Mouse (Mus musculus) myocyte (in vitro differentiated cells): Measurements from ENCODE around the gene Khdrbs2.

Experiments used
- CEBPB ChIP-seq: IDR thresholded peaks from 2 replicates; pipeline ENCODE4 v1.6.1; 2011; ENCODE audit warnings: mild to moderate bottlenecking, moderate library complexity; ENCODE audit not compliant: poor library complexity, insufficient read depth, severe bottlenecking
- E2F4 ChIP-seq: IDR thresholded peaks from one replicate; pipeline ENCODE4 v1.6.1; 2011; ENCODE audit warnings: mild to moderate bottlenecking, control low read depth, moderate library complexity; ENCODE audit not compliant: insufficient read depth
- MAX ChIP-seq: IDR thresholded peaks from one replicate; pipeline ENCODE4 v1.6.1; 2011; ENCODE audit warnings: low read depth, mild to moderate bottlenecking, control low read depth
- MYOD1 ChIP-seq, 3 experiments: IDR thresholded peaks; one replicate each; pipeline ENCODE4 v1.6.1; 2011; ENCODE audit warnings: control low read depth in 2 of 3, low read depth in 2 of 3, mild to moderate bottlenecking in 2 of 3, moderate library complexity in 1 of 3; ENCODE audit not compliant: insufficient read length in 2 of 3, control insufficient read depth in 1 of 3
- MYOG ChIP-seq, 3 experiments: IDR thresholded peaks; one replicate each; pipeline ENCODE4 v1.6.1; 2011; ENCODE audit warnings: control low read depth in 2 of 3, low read depth in 2 of 3, mild to moderate bottlenecking in 2 of 3; ENCODE audit not compliant: insufficient read length in 2 of 3, control insufficient read depth in 1 of 3, insufficient read depth in 1 of 3
- POLR2A ChIP-seq: IDR thresholded peaks from one replicate; pipeline ENCODE4 v1.6.1; 2011; ENCODE audit warnings: low read depth, mild to moderate bottlenecking, control low read depth, moderate library complexity; ENCODE audit not compliant: insufficient read length
- POLR2AphosphoS2 ChIP-seq: IDR thresholded peaks from one replicate; pipeline ENCODE4 v1.6.1; 2011; ENCODE audit warnings: low read depth, control low read depth; ENCODE audit not compliant: insufficient read length
- REST ChIP-seq: IDR thresholded peaks from one replicate; pipeline ENCODE4 v1.6.1; 2011; ENCODE audit warnings: mild to moderate bottlenecking, control low read depth, moderate library complexity; ENCODE audit not compliant: insufficient read depth, insufficient read length
- SRF ChIP-seq: IDR thresholded peaks from one replicate; pipeline ENCODE4 v1.6.1; 2011; ENCODE audit warnings: low read depth; ENCODE audit not compliant: control insufficient read depth, insufficient read length
- TCF12 ChIP-seq: IDR thresholded peaks from one replicate; pipeline ENCODE4 v1.6.1; 2011; ENCODE audit warnings: mild to moderate bottlenecking, control low read depth; ENCODE audit not compliant: poor library complexity, insufficient read depth, severe bottlenecking
- TCF3 ChIP-seq: IDR thresholded peaks from one replicate; pipeline ENCODE4 v1.6.1; 2011; ENCODE audit warnings: low read depth, control low read depth; ENCODE audit not compliant: insufficient read length
- USF1 ChIP-seq: IDR thresholded peaks from one replicate; pipeline ENCODE4 v1.6.1; 2011; ENCODE audit warnings: low read depth, mild to moderate bottlenecking, control low read depth, moderate library complexity

DNA sequence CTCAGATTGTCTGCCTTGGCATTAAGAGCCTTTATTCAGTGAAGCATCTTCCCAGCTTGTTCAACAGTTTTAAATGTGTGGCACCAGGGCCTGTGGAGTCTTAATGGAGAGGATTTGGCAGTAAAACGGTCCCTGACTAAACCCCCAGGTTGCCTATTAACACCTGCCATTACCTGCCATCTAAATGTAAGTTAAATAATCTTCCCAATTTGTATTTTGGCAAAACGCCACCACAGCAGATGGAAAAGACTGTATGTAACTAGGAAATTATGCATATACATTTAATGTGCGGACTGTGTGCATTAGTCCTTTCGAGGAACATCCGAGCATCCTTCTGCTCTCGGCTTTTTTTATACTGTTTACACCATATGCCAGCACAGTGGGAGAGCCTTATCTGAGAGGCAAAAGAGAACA is 290.6 kb downstream of the Khdrbs2 start:
- TF ChIP-seq POLR2A (no peak), USF1 (no peak), MAX (no peak), TCF12 (no peak), E2F4 (no peak), MYOD1 (IDR thresholded peaks at IDR 0.05; ENCODE audit: control insufficient read depth in 1 of 3, insufficient read length in 2 of 3, low read depth in 2 of 3) (no peak), TCF3 (no peak), POLR2AphosphoS2 (no peak), MYOG (IDR thresholded peaks at IDR 0.05; ENCODE audit: control insufficient read depth in 1 of 3, insufficient read depth in 1 of 3, insufficient read length in 2 of 3, low read depth in 2 of 3) (no peak), CEBPB (no peak), SRF (no peak), REST (no peak)
